Mouse (Mus musculus): ENCODE results near the gene Rlim. TPM values are rescaled to one million over a fixed set of nuclear protein-coding genes. Genes with fewer than 3 reads are reported as not detected.

Rlim gene
- 15.5 and 17.7 TPM in 2 replicates for polyA plus RNA-seq (2015; fragmentation: Nextera tagmentation; extraction: Ambion mirVana)

DNA sequence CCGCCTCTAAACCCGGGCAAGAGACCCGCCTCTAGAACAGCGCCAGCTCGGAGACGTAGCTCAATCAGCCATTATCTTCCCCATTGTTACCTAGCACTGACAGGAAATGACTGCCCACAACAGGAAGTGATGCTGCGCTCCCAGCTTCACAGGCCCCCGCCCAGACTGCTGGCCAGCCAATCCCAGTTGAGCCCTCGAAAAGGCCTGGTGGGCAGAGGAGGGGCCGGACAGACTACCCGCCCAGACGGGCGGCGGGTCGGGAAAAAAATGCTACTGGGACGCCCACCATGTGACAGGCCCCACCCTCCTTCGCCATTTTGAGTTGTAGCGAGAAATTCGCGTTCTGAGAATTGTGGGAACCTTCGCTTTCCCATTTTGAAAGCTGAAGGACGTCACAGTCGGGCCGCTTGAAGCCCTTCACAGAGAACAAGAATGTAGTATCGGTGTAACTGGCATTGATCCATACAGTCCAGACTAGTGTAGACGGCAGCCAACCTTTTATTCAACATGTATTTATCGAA lies at the start of gene Rlim:
Rlim (minus strand) TSS at position 116 of the 521 bp plus-strand sequence.
- H3K9me3 ChIP-seq (ENCODE audit: low read length): no peaks in the 10 kb centered on the region
- WGBS: 18% methylated on average over 26 of the region's 27 CpGs
- H3K4me3 ChIP-seq (ENCODE audit: low read depth, low read length): peak within 1 kb of the TSS; percentile 75
- peak within 1 kb of the TSS; percentile 80 for H3K9ac ChIP-seq (replicated peaks; ENCODE audit: low read depth)
- no peaks in the 10 kb centered on the region for H3K4me1 ChIP-seq (ENCODE audit: insufficient read depth, low read depth, low read length)
- ATAC-seq: peak; percentile 99
- peak within 1 kb of the TSS; percentile 97 for H3K27ac ChIP-seq (ENCODE audit: low read length)
- DNase-seq (ENCODE audit: low spot score): peak; percentile 96
- no peak for TF ChIP-seq CTCF (IDR thresholded peaks at IDR 0.05)
- TF ChIP-seq EP300 (IDR thresholded peaks at IDR 0.05): peak; percentile 52; the same call in 1 of the 2 replicates
- H3K36me3 ChIP-seq (ENCODE audit: insufficient read depth, low read length): no peaks in the 10 kb centered on the region
- H3K27me3 ChIP-seq (replicated peaks; ENCODE audit: insufficient read depth, low read length): no peaks in the 10 kb centered on the region
- H3K4me2 ChIP-seq (replicated peaks; ENCODE audit: low read depth, low read length): peak within 1 kb of the TSS; percentile 51

- 29% methylated on average over 1 of the region's 1 CpGs for WGBS
- H3K4me2 ChIP-seq (replicated peaks; ENCODE audit: low read depth, low read length): no peak overlapping the region
- DNase-seq (ENCODE audit: low spot score) (peak; percentile 46), ATAC-seq (no peak; the same call in 1 of the 2 replicates)
- TF ChIP-seq CTCF (IDR thresholded peaks at IDR 0.05): no peak
- TF ChIP-seq EP300 (IDR thresholded peaks at IDR 0.05): no peak
- peak overlapping the region; percentile 40; the same call in 1 of the 2 replicates for H3K27ac ChIP-seq (ENCODE audit: low read length)
- H3K36me3 ChIP-seq (ENCODE audit: insufficient read depth, low read length): no peaks in the 10 kb centered on the region
- no peak overlapping the region for H3K9ac ChIP-seq (replicated peaks; ENCODE audit: low read depth)
- no peak overlapping the region for H3K4me3 ChIP-seq (ENCODE audit: low read depth, low read length)
- no peaks in the 10 kb centered on the region for H3K9me3 ChIP-seq (ENCODE audit: low read length)
- H3K27me3 ChIP-seq (replicated peaks; ENCODE audit: insufficient read depth, low read length): no peaks in the 10 kb centered on the region
- H3K4me1 ChIP-seq (ENCODE audit: insufficient read depth, low read depth, low read length): no peaks in the 10 kb centered on the region
Observed at GRCm38 (mm10) chrX:104017196-104017595, 36.1 kb upstream of the Rlim start.

- Histone ChIP-seq H3K9me3 (ENCODE audit: low read length) (no peaks in the 10 kb centered on the region), H3K9ac (replicated peaks; ENCODE audit: low read depth) (no peak overlapping the region), H3K27me3 (replicated peaks; ENCODE audit: insufficient read depth, low read length) (no peaks in the 10 kb centered on the region), H3K36me3 (ENCODE audit: insufficient read depth, low read length) (no peaks in the 10 kb centered on the region), H3K4me1 (ENCODE audit: insufficient read depth, low read depth, low read length) (no peaks in the 10 kb centered on the region), H3K4me3 (ENCODE audit: low read depth, low read length) (no peak overlapping the region), H3K27ac (ENCODE audit: low read length) (peak overlapping the region; percentile 54; the same call in 1 of the 2 replicates), H3K4me2 (replicated peaks; ENCODE audit: low read depth, low read length) (no peak overlapping the region)
- peak; percentile 82 for DNase-seq (ENCODE audit: low spot score)
- ATAC-seq: peak; percentile 91
- 70% methylated on average over 4 of the region's 4 CpGs for WGBS
- TF ChIP-seq CTCF (IDR thresholded peaks at IDR 0.05) (no peak), EP300 (IDR thresholded peaks at IDR 0.05) (peak; percentile 96)
Observed at GRCm38 (mm10) chrX:104015048-104015447, 34.0 kb upstream of the Rlim start.

DNA sequence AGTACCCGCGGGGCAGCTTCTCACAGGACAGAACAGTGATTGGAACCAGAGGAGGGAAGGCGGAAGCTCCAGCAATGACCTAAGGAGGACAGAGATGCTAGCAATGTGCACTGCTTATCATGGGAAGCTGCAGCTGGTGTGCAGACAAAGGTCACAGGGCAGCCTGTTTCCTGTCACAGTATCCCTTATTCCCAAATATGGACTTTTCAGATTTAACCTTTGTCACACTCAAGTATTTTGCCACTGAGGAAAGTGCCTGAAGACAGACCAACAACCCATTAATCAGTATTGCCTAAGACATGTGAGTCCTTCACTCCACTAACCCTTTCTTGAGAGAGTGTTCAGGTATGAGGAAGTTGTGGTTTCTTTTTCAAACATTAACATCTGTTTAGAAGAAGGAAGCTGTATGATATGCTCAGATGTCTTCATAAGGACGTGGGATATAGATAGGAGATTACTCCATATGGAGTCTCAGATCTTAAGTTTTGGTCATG lies 32.3 kb upstream of the Rlim start:
- Histone ChIP-seq H3K27me3 (replicated peaks; ENCODE audit: insufficient read depth, low read length) (no peaks in the 10 kb centered on the region), H3K27ac (ENCODE audit: low read length) (peak overlapping the region; percentile 68; the same call in 1 of the 2 replicates), H3K4me2 (replicated peaks; ENCODE audit: low read depth, low read length) (no peak overlapping the region), H3K36me3 (ENCODE audit: insufficient read depth, low read length) (no peaks in the 10 kb centered on the region), H3K4me1 (ENCODE audit: insufficient read depth, low read depth, low read length) (no peaks in the 10 kb centered on the region), H3K4me3 (ENCODE audit: low read depth, low read length) (no peak overlapping the region), H3K9me3 (ENCODE audit: low read length) (no peaks in the 10 kb centered on the region), H3K9ac (replicated peaks; ENCODE audit: low read depth) (no peak overlapping the region)
- ATAC-seq: peak; percentile 65
- TF ChIP-seq EP300 (IDR thresholded peaks at IDR 0.05) (peak; percentile 63), CTCF (IDR thresholded peaks at IDR 0.05) (no peak)
- 28% methylated on average over 4 of the region's 4 CpGs for WGBS
- DNase-seq (ENCODE audit: low spot score): peak; percentile 61

- ATAC-seq (no peak), DNase-seq (ENCODE audit: low spot score) (no peak)
- H3K9me3 ChIP-seq (ENCODE audit: low read length): no peaks in the 10 kb centered on the region
- H3K9ac ChIP-seq (replicated peaks; ENCODE audit: low read depth): no peak overlapping the region
- no peaks in the 10 kb centered on the region for H3K4me1 ChIP-seq (ENCODE audit: insufficient read depth, low read depth, low read length)
- H3K36me3 ChIP-seq (ENCODE audit: insufficient read depth, low read length): no peaks in the 10 kb centered on the region
- no peak overlapping the region for H3K4me3 ChIP-seq (ENCODE audit: low read depth, low read length)
- H3K27me3 ChIP-seq (replicated peaks; ENCODE audit: insufficient read depth, low read length): no peaks in the 10 kb centered on the region
- 19% methylated on average over 3 of the region's 3 CpGs for WGBS
- no peak overlapping the region for H3K27ac ChIP-seq (ENCODE audit: low read length)
- TF ChIP-seq CTCF (IDR thresholded peaks at IDR 0.05) (no peak), EP300 (IDR thresholded peaks at IDR 0.05) (no peak)
- no peak overlapping the region for H3K4me2 ChIP-seq (replicated peaks; ENCODE audit: low read depth, low read length)
Observed at GRCm38 (mm10) chrX:103994741-103995140, 13.7 kb upstream of the Rlim start.

- no peaks in the 10 kb centered on the region for H3K9me3 ChIP-seq (ENCODE audit: low read length)
- H3K4me1 ChIP-seq (ENCODE audit: insufficient read depth, low read depth, low read length): no peaks in the 10 kb centered on the region
- WGBS: 27% methylated on average over 6 of the region's 6 CpGs
- no peaks in the 10 kb centered on the region for H3K27me3 ChIP-seq (replicated peaks; ENCODE audit: insufficient read depth, low read length)
- no peak overlapping the region for H3K9ac ChIP-seq (replicated peaks; ENCODE audit: low read depth)
- no peak overlapping the region for H3K4me3 ChIP-seq (ENCODE audit: low read depth, low read length)
- no peak overlapping the region for H3K4me2 ChIP-seq (replicated peaks; ENCODE audit: low read depth, low read length)
- H3K36me3 ChIP-seq (ENCODE audit: insufficient read depth, low read length): no peaks in the 10 kb centered on the region
- no peak for ATAC-seq
- no peak overlapping the region for H3K27ac ChIP-seq (ENCODE audit: low read length)
- TF ChIP-seq EP300 (IDR thresholded peaks at IDR 0.05): no peak
- no peak for DNase-seq (ENCODE audit: low spot score)
Observed at GRCm38 (mm10) chrX:103993864-103994263, 12.8 kb upstream of the Rlim start.

Measured in lung, postnatal 0 days (tissue).